Mouse (Mus musculus): ENCODE results near the gene Csf2ra.

GRCm38 (mm10) chr19:61226928-61227854 lies 1.0 kb downstream of the Csf2ra start:
- TF ChIP-seq RCOR1 (conservative IDR thresholded peaks at IDR 0.05; ENCODE audit: low read depth, low read length), result no peak
- no peak for TF ChIP-seq CTCF (conservative IDR thresholded peaks at IDR 0.05 in 1 of 2, IDR thresholded peaks at IDR 0.05 in 1 of 2; ENCODE audit: low read depth in 2 of 2, low read length in 2 of 2)
- no peak for TF ChIP-seq UBTF (IDR thresholded peaks at IDR 0.05; ENCODE audit: low read depth, low read length)
- TF ChIP-seq POLR2A (IDR thresholded peaks at IDR 0.05; ENCODE audit: low read depth, low read length), result 0 out of 2 replicates have a peak, but pooled peaks have one; percentile 29
- TF ChIP-seq GABPA (IDR thresholded peaks at IDR 0.05; ENCODE audit: insufficient replicate concordance, low read depth, low read length), result no peak
- TF ChIP-seq BHLHE40 (IDR thresholded peaks at IDR 0.05; ENCODE audit: low read depth, low read length), result no peak
- TF ChIP-seq TBP (conservative IDR thresholded peaks at IDR 0.05; ENCODE audit: low read depth, low read length), result no peak
- TF ChIP-seq MXI1 (IDR thresholded peaks at IDR 0.05; ENCODE audit: low read depth, low read length), result no peak
